Mouse (Mus musculus) testis, adult 2 months (tissue): ENCODE measurements around the gene Angptl2.

Experiments used
- CTCF ChIP-seq: fragments of 200-500 bp; IDR thresholded peaks from 2 replicates; pipeline ENCODE4 v1.5.1; 2012; ENCODE audit warnings: low read depth, mild to moderate bottlenecking, inconsistent platforms, low read length, moderate library complexity; ENCODE audit not compliant: control insufficient read depth, insufficient read depth, insufficient replicate concordance
- POLR2A ChIP-seq: fragments of 200-500 bp; IDR thresholded peaks from 2 replicates; pipeline ENCODE4 v1.6.1; 2012; ENCODE audit warnings: low read depth, mild to moderate bottlenecking, inconsistent platforms, low read length, moderate library complexity; ENCODE audit not compliant: control insufficient read depth

- no peak for TF ChIP-seq CTCF
- TF ChIP-seq POLR2A = no peak
Observed at GRCm38 (mm10) chr2:33189976-33190375, 25.9 kb upstream of the Angptl2 start.
